Mouse (Mus musculus): ENCODE measurements around the gene Armcx3.

DNA sequence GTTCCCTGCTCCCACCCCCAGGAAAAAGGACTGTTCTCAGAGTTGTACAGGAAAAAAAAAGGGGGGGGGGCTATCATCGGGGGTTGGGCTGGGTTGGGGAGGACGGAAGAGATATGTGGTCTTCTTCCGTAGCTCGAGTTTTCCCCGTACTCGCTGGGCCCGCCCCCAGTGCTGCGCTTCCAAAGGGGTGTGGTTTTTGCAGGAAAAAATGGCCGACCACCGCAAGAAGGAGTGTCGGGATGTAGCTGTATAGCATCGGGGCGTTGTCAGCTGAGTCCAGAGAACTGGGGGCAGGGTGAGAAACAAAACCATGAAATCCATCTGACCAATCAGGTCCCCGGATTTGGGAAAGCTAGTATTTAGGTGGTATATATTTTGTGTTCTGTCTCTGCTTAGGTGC is 37.9 kb upstream of the Armcx3 start:
- 0 out of 2 replicates have a peak, but pooled peaks have one; percentile 20 for TF ChIP-seq POLR2A (IDR thresholded peaks at IDR 0.05; ENCODE audit: low read depth, low read length)
- TF ChIP-seq CTCF (IDR thresholded peaks at IDR 0.05; ENCODE audit: borderline replicate concordance, insufficient read depth, low read length), result no peak
